Mouse (Mus musculus): ENCODE data around the gene Sapcd1. TPM values are rescaled to one million over a fixed set of nuclear protein-coding genes. Genes with fewer than 3 reads are reported as not detected.
A peak's percentile ranks its signal among the peaks of the same experiment; 100 is the strongest.

The Sapcd1 gene
- total and polyA plus RNA-seq, 3 experiments: 94.1 to 142 (median 105) TPM

DNA sequence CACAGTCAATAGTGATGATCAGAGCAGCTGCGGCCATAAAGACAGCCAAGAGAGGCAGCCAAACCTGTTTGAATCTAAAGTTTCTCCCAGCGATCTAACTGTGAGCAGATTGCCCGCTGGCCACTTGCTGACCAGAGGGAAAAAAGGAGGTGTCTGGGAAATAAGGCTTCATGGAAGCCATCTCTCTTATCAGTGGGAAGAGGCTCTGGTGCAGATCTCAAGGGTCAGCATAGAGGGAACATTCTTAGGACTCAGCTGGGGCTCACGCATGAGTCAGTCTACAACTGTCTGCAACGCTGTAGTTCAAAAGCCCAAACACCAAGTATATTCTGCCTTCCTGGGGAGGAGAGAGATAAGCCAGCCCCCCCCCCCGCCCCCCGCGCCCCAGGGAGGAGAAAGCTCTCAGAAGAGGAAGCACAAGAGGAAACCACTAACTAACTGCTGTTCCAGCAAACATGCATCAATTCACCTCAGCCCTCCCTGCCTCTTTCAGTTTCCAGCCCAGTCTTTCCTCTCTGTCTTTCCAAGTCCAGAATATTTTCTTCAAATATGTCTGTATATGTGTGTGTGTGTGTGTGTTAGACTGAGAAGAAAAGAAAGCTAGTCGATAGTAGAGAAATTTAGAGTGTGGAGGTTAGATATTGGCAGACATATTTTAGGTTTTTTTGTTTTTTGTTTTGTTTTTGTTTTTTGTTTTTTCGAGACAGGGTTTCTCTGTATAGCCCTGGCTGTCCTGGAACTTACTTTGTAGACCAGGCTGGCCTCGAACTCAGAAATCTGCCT lies 20.5 kb upstream of the Sapcd1 start:
- in situ Hi-C loops (cut with MboI; ENCODE audit: low pct_ligation_motif_present, low pct_unique_long_range_greater_than_20kb, low sequenced_read_pairs) (no loop called here), dilution Hi-C loops (cut with MboI; ENCODE audit: extremely low pct_ligation_motif_present, extremely low pct_unique_long_range_greater_than_20kb, low sequenced_read_pairs) (no loop called here)
- Histone ChIP-seq H3K79me2 (replicated peaks; ENCODE audit: control insufficient read depth, extremely low read depth, insufficient read depth, poor library complexity, severe bottlenecking) (peaks cover 20% of the 10 kb centered on the region), H3K9ac (ENCODE audit: insufficient read depth, low read depth) (peak overlapping the region; percentile 54), H3K4me2 (ENCODE audit: insufficient read depth, low read depth, poor library complexity, severe bottlenecking) (peak overlapping the region; percentile 97), H3K27ac (ENCODE audit: insufficient read depth, low read depth) (peak overlapping the region; percentile 84), H3K4me3 (replicated peaks in 1 of 3; ENCODE audit: low read depth in 2 of 3, low read length in 2 of 3, poor library complexity in 1 of 3) (peak overlapping the region; percentile 42 to 48 (median 48)), H3K9me3 (replicated peaks; ENCODE audit: low read length) (no peaks in the 10 kb centered on the region), H3K36me3 (replicated peaks in 1 of 2; ENCODE audit: control insufficient read depth in 1 of 2, insufficient read depth in 1 of 2, low read length in 1 of 2) (peaks cover 10 to 15% of the 10 kb centered on the region in 2 experiments), H3K4me1 (ENCODE audit: control insufficient read depth in 1 of 2, insufficient read depth in 2 of 2) (peaks cover 6 to 50% of the 10 kb centered on the region in 2 experiments), H3K27me3 (replicated peaks) (no peaks in the 10 kb centered on the region)
- TF ChIP-seq MXI1 (IDR thresholded peaks at IDR 0.05; ENCODE audit: low read depth, low read length): no peak; the same call in 1 of the 2 replicates
- TF ChIP-seq POLR2A (IDR thresholded peaks at IDR 0.05; ENCODE audit: low read depth, low read length): no peak
- TF ChIP-seq MYC (IDR thresholded peaks at IDR 0.05; ENCODE audit: low read depth, low read length): no peak
- 0 out of 2 replicates have a peak, but pooled peaks have one; percentile 18 for TF ChIP-seq TCF12 (IDR thresholded peaks at IDR 0.05; ENCODE audit: low read depth, low read length)
- peak; percentile 71 for TF ChIP-seq EP300 (IDR thresholded peaks at IDR 0.05; ENCODE audit: low read length)
- peak; percentile 76; the same call in 1 of the 2 replicates for TF ChIP-seq MAZ (IDR thresholded peaks at IDR 0.05; ENCODE audit: low read depth, low read length)
- no peak for TF ChIP-seq HCFC1 (IDR thresholded peaks at IDR 0.05; ENCODE audit: low read depth, low read length)
- no peak for TF ChIP-seq POLR2AphosphoS2 (IDR thresholded peaks at IDR 0.05; ENCODE audit: low read depth, low read length)
- TF ChIP-seq IRF4 (IDR thresholded peaks at IDR 0.05; ENCODE audit: low read depth, low read length): peak; percentile 49; the same call in 1 of the 2 replicates
- TF ChIP-seq CHD2 (IDR thresholded peaks at IDR 0.05; ENCODE audit: low read length): no peak
- peak; percentile 28; the same call in 1 of the 2 replicates for TF ChIP-seq ELF1 (IDR thresholded peaks at IDR 0.05; ENCODE audit: low read depth, low read length)
- no peak for TF ChIP-seq MEF2A (IDR thresholded peaks at IDR 0.05; ENCODE audit: borderline replicate concordance, low read depth, low read length)
- no peak for TF ChIP-seq PAX5 (IDR thresholded peaks at IDR 0.05; ENCODE audit: low read length)
- no peak for TF ChIP-seq UBTF (IDR thresholded peaks at IDR 0.05; ENCODE audit: low read depth, low read length)
- no peak for TF ChIP-seq JUND (conservative IDR thresholded peaks at IDR 0.05; ENCODE audit: low read depth, low read length)
- peak; percentile 62 for TF ChIP-seq ETS1 (conservative IDR thresholded peaks at IDR 0.05; ENCODE audit: low read depth, low read length)
- peak; percentile 65; the same call in 1 of the 2 replicates for TF ChIP-seq SIN3A (IDR thresholded peaks at IDR 0.05; ENCODE audit: low read length)
- TF ChIP-seq NRF1 (IDR thresholded peaks at IDR 0.05; ENCODE audit: low read depth, low read length): no peak
- TF ChIP-seq MAFK (IDR thresholded peaks at IDR 0.05; ENCODE audit: insufficient replicate concordance, low read length): peak; percentile 64; the same call in 1 of the 2 replicates
- TF ChIP-seq BHLHE40 (IDR thresholded peaks at IDR 0.05; ENCODE audit: low read depth, low read length): no peak
- no peak for TF ChIP-seq SMC3 (IDR thresholded peaks at IDR 0.05; ENCODE audit: low read depth, low read length)
- peak; percentile 81 for DNase-seq (ENCODE audit: extremely low read depth)
